Mouse (Mus musculus) G1E (cell line): ENCODE measurements around the gene Mcur1.

Experiments used
- CTCF ChIP-seq: IDR thresholded peaks from 2 replicates; pipeline ENCODE4 v1.5.1; 2012; ENCODE audit warnings: low read depth, low read length, inconsistent platforms, mixed read lengths
- GATA1 ChIP-seq: IDR thresholded peaks from 2 replicates; pipeline ENCODE4 v1.6.1; 2012; ENCODE audit warnings: borderline replicate concordance, low read length, inconsistent platforms, mixed read lengths

GRCm38 (mm10) chr13:43539409-43539808 is 20.6 kb downstream of the Mcur1 start:
- no peak for TF ChIP-seq CTCF
- TF ChIP-seq GATA1, result no peak
